In genomic region chr8:7554756-7555155, GRCm38 (mm10) we compare ENCODE assay signal across 27 mouse cellular contexts.
DNase-seq lines count a peak whose midpoint lies in the region; ATAC-seq and TF ChIP-seq lines count a peak whose summit lies in the region.
"Had no signal": no experiment of that assay in that cellular context is flagged by ENCODE, and none has a peak within 500 bp of the region (broad histone marks: within the 10 kb centered on the region; RNA-seq: fewer than 3 reads in every experiment).

No protein-coding gene starts in this region.

- WGBS in neural tube, embryonic 15.5 days = 11% methylated on average over 3 of the region's 3 CpGs
- 26% methylated on average over 3 of the region's 3 CpGs for WGBS in kidney, adult 2 months
- 63% methylated on average over 3 of the region's 3 CpGs for WGBS in heart, embryonic 11.5 days (ENCODE audit: insufficient replicate concordance)

- H3K36me3 ChIP-seq in neural tube, embryonic 15.5 days = no peaks in the 10 kb centered on the region
- H3K36me3 ChIP-seq in kidney, adult 2 months (ENCODE audit: control insufficient read depth, insufficient read depth, low read length) = no peaks in the 10 kb centered on the region
- H3K36me3 ChIP-seq in heart, embryonic 11.5 days (ENCODE audit: control insufficient read depth, insufficient read depth, low read length) = no peaks in the 10 kb centered on the region
- H3K36me3 ChIP-seq: G1E; heart, embryonic 15.5 days; hindbrain, embryonic 13.5 days; limb, embryonic 15.5 days; liver, embryonic 15.5 days; neural tube, embryonic 12.5 days had no signal

- peak; percentile 19 for DNase-seq in neural tube, embryonic 10.5 days (ENCODE audit: extremely low spot score, low spot score)
- DNase-seq in kidney, adult 2 months = peak; percentile 2
- peak; percentile 9 for DNase-seq in kidney, postnatal 10 days
- DNase-seq in liver = no peak
- no peak for DNase-seq in lung, postnatal 25 days (ENCODE audit: low spot score)
- DNase-seq in cerebellum, postnatal 36 days = no peak
- DNase-seq: adrenal gland, adult 2 months; B cell, adult 2 months; cerebellum, adult 11 months; cerebellum, postnatal 10 days; gastrocnemius, postnatal 36 days; heart, postnatal 36 days; layer of hippocampus, adult 9-11 months; lung, postnatal 10 days; midbrain, embryonic 14.5 days; thymus, postnatal 14 days had no signal

- no peak overlapping the region for H3K27ac ChIP-seq in neural tube, embryonic 15.5 days (replicated peaks)
- no peak overlapping the region for H3K27ac ChIP-seq in kidney, adult 2 months (ENCODE audit: insufficient read depth, low read depth, low read length)
- H3K27ac ChIP-seq in heart, embryonic 11.5 days (ENCODE audit: low read depth, low read length) = no peak overlapping the region
- H3K27ac ChIP-seq: heart, embryonic 15.5 days; hindbrain, embryonic 13.5 days; limb, embryonic 15.5 days; liver, embryonic 15.5 days; neural tube, embryonic 12.5 days had no signal

- TF ChIP-seq POLR2A in kidney, adult 2 months (IDR thresholded peaks at IDR 0.05; ENCODE audit: low read depth, low read length) = no peak

- TF ChIP-seq CTCF in kidney, adult 2 months (conservative IDR thresholded peaks at IDR 0.05; ENCODE audit: insufficient read depth, insufficient read length, low read depth, low read length) = no peak

- no peak overlapping the region for H3K4me2 ChIP-seq in neural tube, embryonic 15.5 days
- H3K4me2 ChIP-seq in heart, embryonic 11.5 days = no peak overlapping the region
- H3K4me2 ChIP-seq: heart, embryonic 15.5 days; hindbrain, embryonic 13.5 days; limb, embryonic 15.5 days; liver, embryonic 15.5 days; neural tube, embryonic 12.5 days had no signal

- H3K4me1 ChIP-seq in neural tube, embryonic 15.5 days = no peaks in the 10 kb centered on the region
- no peaks in the 10 kb centered on the region for H3K4me1 ChIP-seq in kidney, adult 2 months (ENCODE audit: control insufficient read depth, insufficient read depth, low read length)
- H3K4me1 ChIP-seq in heart, embryonic 11.5 days (ENCODE audit: control insufficient read depth, insufficient read depth, low read length) = no peaks in the 10 kb centered on the region
- H3K4me1 ChIP-seq: heart, embryonic 15.5 days; hindbrain, embryonic 13.5 days; limb, embryonic 15.5 days; liver, embryonic 15.5 days; megakaryocyte, embryonic 14.5 days; neural tube, embryonic 12.5 days had no signal

- no peak for ATAC-seq in neural tube, embryonic 15.5 days (ENCODE audit: low FRiP score)
- ATAC-seq in heart, embryonic 11.5 days (replicated peaks; ENCODE audit: insufficient number of reproducible peaks, low FRiP score, low TSS enrichment) = no peak
- ATAC-seq: Patski had no signal

- no peaks in the 10 kb centered on the region for H3K9me3 ChIP-seq in neural tube, embryonic 15.5 days (replicated peaks)
- no peaks in the 10 kb centered on the region for H3K9me3 ChIP-seq in heart, embryonic 11.5 days (replicated peaks; ENCODE audit: control insufficient read depth, low read length)
- H3K9me3 ChIP-seq: G1E; heart, embryonic 15.5 days; hindbrain, embryonic 13.5 days; limb, embryonic 15.5 days; liver, embryonic 15.5 days; megakaryocyte, embryonic 14.5 days; neural tube, embryonic 12.5 days had no signal

- H3K27me3 ChIP-seq in neural tube, embryonic 15.5 days (replicated peaks) = no peaks in the 10 kb centered on the region
- H3K27me3 ChIP-seq in kidney, adult 2 months (replicated peaks; ENCODE audit: control insufficient read depth, insufficient read depth, low read length) = no peaks in the 10 kb centered on the region
- no peaks in the 10 kb centered on the region for H3K27me3 ChIP-seq in heart, embryonic 11.5 days (ENCODE audit: control insufficient read depth, insufficient read depth, low read length)
- H3K27me3 ChIP-seq: CH12.LX; heart, embryonic 15.5 days; hindbrain, embryonic 13.5 days; limb, embryonic 15.5 days; liver, embryonic 15.5 days; megakaryocyte, embryonic 14.5 days; neural tube, embryonic 12.5 days; Patski had no signal

- H3K4me3 ChIP-seq in neural tube, embryonic 15.5 days (replicated peaks) = no peak overlapping the region
- no peak overlapping the region for H3K4me3 ChIP-seq in kidney, adult 2 months (ENCODE audit: insufficient read depth, low read depth, low read length)
- H3K4me3 ChIP-seq in heart, embryonic 11.5 days (ENCODE audit: low read depth, low read length) = no peak overlapping the region
- H3K4me3 ChIP-seq: heart, embryonic 15.5 days; hindbrain, embryonic 13.5 days; limb, embryonic 15.5 days; liver, embryonic 15.5 days; megakaryocyte, embryonic 14.5 days; neural tube, embryonic 12.5 days had no signal

- no peak overlapping the region for H3K9ac ChIP-seq in neural tube, embryonic 15.5 days (replicated peaks)
- no peak overlapping the region for H3K9ac ChIP-seq in heart, embryonic 11.5 days (ENCODE audit: low read depth, low read length)
- H3K9ac ChIP-seq: heart, embryonic 15.5 days; hindbrain, embryonic 13.5 days; limb, embryonic 15.5 days; liver, embryonic 15.5 days; neural tube, embryonic 12.5 days had no signal

Comparison
In these comparisons a context has a peak if more than half of its experiments do, and no peak if none do; other contexts are left out.
1. DNase-seq: peak in neural tube, embryonic 10.5 days (single experiment), kidney, adult 2 months (single experiment) and kidney, postnatal 10 days (single experiment); none in liver (single experiment), lung, postnatal 25 days (single experiment) and cerebellum, postnatal 36 days (0 of 2).